Mouse (Mus musculus) adrenal gland, postnatal 4 days (tissue): ENCODE measurements around the gene Phyhipl. TPM values are rescaled to one million over a fixed set of nuclear protein-coding genes. Genes with fewer than 3 reads are reported as not detected.

Source experiments
- DNase-seq, 2 experiments: peaks; one replicate each; pipeline ENCODE4 v3.0.0; 2021 to 2022; ENCODE audit warnings: low spot score in 2 of 2, mixed read lengths in 2 of 2
- total RNA-seq, 2 experiments: library from RNA; stranded (reverse); gene quantifications; 2 replicates each; pipeline ENCODE4 v1.2.3; 2021

Gene Phyhipl
- total RNA-seq, 2 experiments from 2014 or later = 4.8 to 10.6 TPM

DNA sequence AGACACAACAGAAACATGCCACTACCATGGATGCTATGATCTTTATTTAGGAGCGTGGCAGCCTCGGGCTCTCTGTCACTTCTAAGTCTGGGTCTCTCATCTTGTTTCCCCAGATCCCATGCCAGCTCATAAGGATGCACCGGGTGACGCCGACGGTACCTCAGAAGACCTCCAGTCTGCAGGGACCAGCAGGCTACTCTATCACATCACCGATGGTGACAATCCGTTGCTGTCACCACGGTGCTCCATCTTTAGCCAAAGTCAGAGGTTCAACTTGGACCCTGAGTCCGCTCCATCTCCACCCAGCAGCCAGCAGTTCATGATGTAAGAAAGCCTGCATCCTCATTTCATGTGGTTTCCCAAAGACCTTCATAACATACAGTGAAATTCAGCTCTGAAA, 121.2 kb downstream of the Phyhipl start:
- DNase-seq = no peak

DNA sequence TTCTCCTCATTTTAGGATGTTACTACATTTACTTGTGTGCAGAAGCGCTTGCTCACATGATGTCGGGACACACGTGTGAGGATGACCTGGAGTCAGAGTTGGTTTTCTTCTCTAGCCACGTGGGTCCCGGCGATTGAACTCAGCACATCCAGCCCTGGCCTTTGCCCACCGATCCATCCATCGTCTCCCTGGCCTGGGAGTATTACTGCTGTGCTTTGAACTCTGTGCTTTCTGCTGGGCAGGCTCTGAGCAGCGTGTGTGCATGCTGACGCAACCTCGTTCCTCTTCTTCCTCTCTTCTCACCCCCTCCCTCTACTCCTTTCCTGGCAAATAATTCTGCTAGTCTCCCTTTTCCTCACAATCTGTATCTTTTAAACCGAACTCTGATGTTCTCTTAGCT, 121.8 kb downstream of the Phyhipl start:
- DNase-seq = no peak

DNA sequence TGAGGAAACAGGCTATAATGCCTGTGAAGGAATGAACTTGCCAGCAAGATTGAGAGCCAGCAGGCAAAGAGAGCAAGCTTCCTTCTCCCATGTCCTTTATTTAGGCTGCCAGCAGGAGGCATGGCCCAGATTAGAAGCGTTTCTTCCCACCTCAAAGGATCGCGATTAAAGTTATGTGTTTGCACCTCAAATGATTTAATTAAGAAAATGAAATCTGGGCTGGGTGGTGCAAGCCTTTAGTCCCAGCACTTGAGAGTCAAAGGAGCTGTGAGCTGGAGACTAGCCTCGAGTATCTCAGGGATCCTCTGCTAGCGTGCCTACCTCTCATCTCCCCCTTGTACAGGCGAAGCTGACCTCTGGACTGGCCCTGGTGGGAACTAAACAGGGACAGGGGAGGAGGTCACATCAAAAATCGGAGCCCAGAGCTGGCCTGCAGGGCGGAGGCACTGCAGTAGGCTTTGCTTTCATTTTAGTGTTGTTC, 122.4 kb downstream of the Phyhipl start:
- no peak for DNase-seq

DNA sequence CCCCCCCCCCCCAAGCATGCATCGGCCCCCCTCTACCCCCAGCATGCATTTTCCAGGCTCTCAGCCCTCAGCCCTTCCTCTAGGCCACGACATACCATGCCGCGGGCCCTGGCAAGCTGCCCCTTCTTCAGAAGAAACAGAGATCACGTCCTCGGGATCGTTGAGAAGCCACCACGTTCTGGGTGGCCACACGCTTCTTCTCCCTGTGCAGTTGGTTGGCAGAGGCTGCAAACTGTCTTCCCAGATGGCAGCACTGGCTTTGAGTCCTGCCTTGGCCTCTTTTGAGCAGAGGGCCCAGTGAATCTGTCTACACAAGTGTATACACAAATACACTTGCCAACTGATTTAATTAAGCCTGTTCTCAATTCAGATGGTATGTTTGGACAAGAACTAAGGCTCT, 123.5 kb downstream of the Phyhipl start:
- no peak for DNase-seq

DNA sequence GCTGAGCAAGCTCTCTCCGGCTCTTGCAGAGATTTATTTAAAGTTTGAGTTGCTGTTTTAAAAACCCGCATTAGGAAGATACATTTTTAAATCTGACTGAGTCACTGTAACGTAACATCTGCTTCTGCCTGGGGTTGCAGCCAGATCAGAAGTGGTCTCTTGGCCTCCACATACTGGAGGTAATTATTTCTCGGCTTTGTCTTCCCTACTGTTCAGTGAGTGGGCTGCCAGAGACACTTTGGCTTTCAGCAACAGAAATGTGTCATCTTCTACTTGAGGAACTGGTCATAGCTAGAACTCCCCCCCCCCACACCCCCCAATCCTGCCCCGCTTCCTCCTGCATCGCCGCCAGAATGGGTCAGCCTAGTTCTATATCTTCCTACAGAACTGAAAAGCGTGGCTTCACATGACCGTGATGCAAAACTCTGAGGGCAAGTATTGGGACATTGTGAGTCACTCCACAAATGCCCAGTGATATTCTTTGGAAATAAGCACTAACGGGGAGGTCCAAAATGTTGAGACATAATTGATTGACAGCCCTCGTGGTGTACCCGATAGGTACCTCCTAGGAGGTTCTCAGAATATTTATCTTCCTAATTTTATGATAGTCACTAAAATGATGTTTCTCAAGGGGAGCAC, 125.5 kb downstream of the Phyhipl start:
- no peak for DNase-seq

DNA sequence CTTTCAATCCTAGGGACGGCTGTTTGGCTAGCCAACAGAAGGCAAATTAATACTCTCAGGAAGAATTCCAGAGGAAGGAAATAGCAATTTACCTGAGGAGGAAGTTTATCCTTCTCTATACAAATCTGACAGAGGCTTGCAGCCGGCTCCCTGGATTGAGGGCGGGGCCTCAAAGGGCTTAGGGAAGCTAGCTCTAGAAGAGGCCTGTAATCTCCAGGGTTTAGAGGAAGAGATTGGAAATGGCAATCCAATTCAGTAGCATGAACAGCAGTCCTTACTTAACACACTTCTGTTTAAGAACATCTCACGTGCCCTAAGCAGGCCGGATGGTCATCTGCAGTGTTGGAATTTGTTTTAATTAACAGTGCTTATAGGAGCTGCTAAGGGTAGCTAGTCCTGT, 134.4 kb downstream of the Phyhipl start:
- DNase-seq = no peak

DNA sequence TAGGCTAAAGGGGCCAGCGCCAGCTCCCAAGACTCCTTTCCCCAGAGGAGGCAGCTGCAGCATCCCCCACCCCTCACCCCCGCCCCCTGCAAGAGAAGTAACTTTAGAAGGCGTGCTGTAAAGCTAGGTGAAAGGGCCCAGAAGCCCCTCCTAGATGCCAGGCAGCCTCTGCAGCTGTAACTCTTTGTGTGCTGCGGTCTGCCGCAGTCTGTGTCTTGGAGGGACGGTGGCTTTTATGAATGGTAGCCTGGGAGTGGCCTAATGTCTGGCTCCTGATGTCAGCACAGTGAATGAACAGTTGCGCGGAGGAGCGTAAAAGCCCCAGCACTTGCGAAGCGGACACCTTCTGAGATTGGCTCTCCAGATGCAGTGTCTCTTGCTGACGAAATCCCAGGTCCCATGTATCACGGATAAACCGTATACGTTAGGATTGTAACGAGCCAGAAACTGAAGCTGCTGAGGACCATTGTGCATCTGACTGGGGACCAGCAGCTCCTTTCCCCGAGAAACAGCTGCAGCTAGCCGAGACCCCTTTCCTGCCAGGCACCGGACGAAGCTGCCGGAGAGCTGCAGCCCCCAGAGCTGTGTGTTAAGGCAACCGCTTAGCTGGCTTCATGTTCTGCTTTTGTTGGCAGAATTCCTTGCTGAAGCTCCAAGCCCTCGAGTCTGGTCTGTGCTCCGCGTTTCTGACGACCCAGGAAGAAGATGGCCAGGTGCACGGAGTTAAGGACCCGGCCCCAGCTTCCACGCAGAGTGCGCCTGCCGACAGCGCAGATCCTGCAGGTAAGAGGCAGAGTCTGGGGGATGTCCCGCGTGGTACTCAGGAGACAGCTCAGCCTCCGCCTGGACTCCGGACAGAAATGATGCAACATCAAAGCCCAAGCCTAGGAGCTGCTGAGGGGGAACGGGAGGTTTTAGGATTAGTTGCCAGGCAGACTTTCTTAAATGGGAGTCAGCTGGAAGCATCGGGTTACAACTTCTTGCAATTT, 135.3 kb downstream of the Phyhipl start:
- no peak for DNase-seq

DNA sequence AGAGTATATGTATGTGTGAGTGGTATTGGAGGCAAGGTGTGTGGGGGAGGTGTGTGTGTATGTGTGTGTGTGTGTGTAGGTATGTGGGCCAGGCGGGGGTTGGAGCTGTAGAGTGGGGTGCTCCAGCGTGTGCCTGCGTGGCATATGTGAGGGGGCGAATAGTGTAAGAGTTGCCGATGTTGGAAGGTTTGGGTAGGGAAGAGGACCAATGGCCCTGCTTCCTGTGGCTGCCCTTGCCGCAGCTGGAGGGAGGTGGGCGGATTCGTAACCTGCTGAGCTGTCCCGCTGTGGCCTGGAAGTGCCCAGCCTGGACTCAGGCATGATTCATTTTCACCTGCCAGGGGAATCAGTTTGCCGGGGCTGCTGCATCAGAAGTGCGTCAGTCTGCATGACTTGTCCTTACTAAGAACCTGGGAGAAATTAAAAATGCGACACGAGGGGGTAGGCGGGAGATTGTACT, 136.1 kb downstream of the Phyhipl start:
- DNase-seq = no peak

DNA sequence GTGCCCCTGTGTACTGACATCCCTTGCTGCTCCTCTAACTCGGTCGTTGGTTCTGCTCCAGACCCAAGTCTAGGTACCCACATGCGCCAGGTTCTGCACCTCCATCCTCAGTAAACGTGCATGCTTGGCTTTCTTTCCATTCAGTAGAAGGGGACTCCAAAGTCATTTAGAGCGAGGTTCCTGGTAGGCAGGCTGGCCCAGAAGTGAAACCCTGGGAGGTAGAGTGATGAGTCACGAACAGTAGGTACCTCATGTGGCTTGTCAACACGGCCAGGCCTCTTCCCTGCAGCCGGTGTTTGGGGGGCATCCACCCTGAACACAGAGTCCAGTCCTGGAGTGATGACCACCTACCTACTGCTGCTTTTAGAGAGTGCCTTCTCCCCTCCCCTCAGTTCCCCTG, 139.1 kb downstream of the Phyhipl start:
- DNase-seq = no peak

DNA sequence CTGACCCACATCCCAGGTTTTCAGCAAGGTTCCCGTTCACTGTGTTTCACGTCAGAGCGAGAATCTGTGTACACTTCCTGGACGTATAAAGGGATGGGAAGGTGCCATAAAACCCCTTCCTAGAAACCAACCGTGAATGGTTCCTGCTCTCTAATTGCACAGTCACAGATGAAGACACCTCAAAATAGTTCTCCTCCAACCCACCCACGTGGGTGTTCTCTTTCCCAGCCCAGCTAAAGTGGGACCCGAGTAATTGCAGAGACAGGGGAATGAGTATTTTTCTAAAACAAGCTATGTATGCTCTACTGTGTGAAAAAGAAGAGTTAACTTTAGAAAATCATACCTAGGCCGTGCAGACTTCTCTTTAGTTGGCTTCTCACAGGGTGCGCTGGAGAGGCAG, 140.9 kb downstream of the Phyhipl start:
- no peak for DNase-seq

DNA sequence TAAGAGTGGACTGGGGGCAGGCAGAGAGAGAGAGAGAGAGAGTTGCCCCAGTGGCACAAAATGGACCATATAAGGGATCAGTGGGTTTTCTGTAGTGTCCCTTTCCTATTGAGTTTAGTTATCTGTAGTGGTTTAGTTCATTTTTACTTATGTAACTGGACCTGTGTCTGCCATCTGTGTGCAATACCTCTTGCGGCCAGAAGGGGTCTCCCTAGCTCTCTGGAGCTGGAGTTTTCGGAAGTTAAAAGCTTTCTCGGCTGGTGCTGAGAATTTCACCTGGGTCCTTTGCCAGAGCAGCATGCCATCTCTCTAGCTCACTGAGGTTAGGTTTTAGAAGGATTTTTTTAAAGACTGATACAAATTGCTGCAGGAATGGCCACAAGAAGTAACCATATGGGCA, 147.9 kb downstream of the Phyhipl start:
- DNase-seq = no peak

Other genes starting within 250 kb of the Phyhipl start
- gene Fam13c, start 215.5 kb downstream of the Phyhipl start, total RNA-seq = 10 to 100 TPM; 19.1 to 19.6 TPM